Mouse (Mus musculus): ENCODE measurements around the gene Rbp1. TPM values are rescaled to one million over a fixed set of nuclear protein-coding genes. Genes with fewer than 3 reads are reported as not detected.

Gene Rbp1
- total RNA-seq (2021) = 1 to 10 TPM; 3.1 to 4.4 TPM

DNA sequence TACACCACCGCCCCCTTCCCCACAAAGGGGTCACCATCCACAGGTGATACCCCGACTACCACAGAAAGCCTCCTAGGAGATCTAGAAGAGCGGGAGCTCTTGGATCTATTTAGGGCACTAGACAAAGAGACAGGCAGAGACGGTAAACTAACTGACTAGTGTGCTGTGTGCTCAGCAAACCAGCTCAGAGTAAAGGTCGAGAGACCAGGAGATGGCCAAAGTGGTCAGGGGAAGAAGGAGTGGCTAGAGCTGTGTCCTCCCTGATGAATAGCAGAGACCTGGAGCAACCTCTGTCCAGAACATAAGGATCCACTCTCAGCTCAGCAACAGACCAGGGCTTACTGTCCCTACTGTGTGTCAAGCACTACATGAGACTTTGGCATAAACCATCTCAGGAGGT, at the start of gene Rbp1:
Rbp1 (plus strand) TSS at position 306 of the 400 bp plus-strand sequence.
- no peak for DNase-seq (ENCODE audit: extremely low spot score in 1 of 2, low spot score in 1 of 2)

GRCm38 (mm10) chr9:98373358-98373757, 49.4 kb upstream of the Rbp1 start:
- DNase-seq (ENCODE audit: extremely low spot score in 1 of 2, low spot score in 1 of 2) = no peak

DNA sequence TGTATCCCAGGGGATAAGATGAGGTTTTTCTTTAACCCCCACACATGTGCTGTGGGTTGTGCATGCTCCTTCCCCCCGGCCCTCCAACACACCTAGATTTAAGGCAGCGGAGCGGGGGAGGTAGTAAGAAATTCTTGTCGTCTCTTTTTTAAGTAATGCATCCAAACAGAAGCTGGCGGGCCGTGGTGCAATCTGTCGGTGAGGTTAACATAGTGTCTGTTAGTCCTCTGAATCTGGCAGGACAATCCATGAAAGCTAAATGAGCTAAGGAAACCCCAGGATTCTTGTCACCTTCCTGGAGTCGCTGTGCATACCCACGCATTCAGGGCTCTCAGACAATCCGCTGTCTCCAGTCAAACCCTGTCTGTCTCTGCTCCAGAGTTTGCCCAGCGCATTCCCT, 47.9 kb upstream of the Rbp1 start:
- no peak for DNase-seq (ENCODE audit: extremely low spot score in 1 of 2, low spot score in 1 of 2)

DNA sequence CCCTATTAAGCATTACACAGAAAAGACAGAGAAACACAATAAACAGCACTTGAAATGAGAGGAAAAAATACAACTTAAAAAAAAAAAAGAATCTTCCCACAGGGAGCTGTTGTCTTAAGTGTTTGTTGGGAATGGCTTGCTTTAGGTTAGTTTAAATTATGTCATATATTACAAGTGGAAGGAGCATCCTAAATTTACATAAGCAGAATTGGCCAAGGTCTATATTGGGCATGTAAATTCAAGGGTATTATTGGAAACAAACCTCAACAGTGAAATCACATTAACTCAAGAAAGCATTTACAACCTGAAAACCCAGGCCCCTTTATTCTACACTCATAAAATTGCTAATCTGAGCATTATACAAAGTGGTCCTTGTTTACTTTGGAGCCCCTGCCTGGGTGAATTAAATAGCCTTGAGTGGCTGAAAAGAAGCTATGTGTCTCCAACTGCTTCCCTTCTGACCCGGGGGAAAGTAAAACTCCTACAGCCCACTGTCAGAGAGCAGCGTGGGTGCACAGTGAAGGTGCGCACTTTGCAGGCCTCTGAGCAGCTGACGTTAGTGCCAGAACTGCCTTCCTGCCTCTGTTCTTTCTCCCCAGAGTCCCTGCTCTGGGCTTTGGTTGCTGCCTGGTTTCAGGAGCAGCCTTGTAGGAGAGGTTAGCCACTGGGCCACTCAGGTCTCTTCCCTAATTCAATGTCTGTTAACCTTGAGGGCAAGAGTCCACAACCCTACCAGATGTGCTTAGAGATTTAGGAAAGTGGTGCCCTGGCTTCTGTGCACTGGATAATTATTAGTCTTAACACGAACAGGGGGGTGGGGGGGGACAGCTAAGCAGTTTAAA, 47.2 kb upstream of the Rbp1 start:
- no peak for DNase-seq (ENCODE audit: extremely low spot score in 1 of 2, low spot score in 1 of 2)

DNA sequence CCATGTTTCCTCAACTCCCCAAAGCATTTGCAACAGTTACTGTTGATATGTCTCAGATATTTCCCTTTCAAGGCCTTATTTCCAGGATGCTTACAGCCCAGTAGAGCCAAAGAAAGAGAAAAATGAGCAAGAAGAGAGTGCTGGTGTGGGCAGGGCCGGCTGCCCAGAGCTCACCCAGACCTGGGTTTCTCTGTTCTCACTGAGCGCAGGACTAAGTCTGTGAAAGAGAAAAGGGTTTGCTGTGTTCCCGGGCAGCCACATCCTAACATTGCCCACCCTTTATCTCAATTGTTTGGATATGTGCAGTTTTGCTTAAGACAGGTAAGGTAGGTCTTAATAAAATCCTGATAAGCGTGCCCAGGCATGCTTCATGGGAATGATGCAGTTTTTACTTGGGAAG, 43.0 kb upstream of the Rbp1 start:
- no peak for DNase-seq (ENCODE audit: extremely low spot score in 1 of 2, low spot score in 1 of 2)

GRCm38 (mm10) chr9:98380593-98380992, 42.2 kb upstream of the Rbp1 start:
- no peak for DNase-seq (ENCODE audit: extremely low spot score in 1 of 2, low spot score in 1 of 2)

DNA sequence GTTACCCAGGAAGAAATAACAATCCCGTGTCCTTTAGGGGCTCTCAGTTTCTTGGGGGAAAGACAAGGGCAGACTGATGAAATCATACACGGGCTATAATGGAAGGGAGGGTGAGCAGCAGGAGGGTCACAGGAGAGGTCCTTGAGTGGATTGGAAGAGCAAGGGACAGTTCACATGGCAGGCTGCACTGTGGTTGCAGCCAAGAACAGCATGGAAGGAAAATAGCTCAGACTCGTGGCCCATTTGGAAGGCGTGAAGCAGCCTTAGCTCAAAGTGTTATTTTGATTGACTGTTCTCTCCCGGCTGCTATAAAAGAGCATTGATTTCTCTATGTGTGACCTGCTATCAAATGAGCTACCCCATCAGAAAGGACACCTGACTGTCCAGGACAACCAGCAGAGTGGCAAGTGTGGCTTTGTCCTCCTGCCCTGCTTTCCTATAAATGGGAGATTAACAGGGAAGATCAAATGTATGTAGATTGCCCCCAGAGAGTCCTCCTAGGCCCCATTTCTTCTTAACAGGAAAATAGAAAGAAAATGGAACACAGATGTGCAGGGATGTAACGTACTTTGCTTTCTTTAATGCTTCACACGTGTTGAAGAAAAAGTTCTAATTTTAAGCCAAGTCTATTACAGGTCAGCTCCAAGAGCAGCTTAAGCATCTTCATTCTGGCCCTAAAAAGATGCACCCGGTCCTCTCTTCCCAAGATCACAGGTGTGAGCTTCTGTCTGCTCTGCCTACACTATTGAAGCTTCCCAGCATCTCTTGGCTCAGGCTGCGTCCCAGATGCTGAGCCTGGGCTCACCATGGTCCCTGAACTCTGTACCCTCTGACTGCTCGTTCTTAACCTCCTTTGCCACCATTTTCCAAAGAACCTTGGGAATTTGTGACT, 34.8 kb upstream of the Rbp1 start:
- DNase-seq (ENCODE audit: extremely low spot score in 1 of 2, low spot score in 1 of 2) = no peak

DNA sequence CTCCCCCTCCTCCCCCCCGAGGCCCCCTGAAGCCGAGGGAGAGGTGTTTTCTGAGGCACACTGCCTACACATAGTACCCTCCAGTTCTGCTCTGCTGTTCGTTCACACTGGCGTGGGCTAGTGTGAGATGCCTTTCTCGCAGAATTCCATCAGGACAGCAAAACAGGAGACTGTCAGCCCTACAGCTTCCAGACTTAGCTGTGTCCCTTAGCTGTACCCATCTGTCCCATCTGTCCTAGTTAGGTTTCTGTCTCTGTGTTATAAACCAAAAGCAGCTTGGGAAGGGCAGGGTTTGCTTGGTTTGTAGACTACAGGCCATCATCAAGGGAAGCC, 34.2 kb upstream of the Rbp1 start:
- DNase-seq (ENCODE audit: extremely low spot score in 1 of 2, low spot score in 1 of 2) = no peak

GRCm38 (mm10) chr9:98393496-98393895, 29.3 kb upstream of the Rbp1 start:
- DNase-seq (ENCODE audit: extremely low spot score in 1 of 2, low spot score in 1 of 2) = no peak

GRCm38 (mm10) chr9:98397211-98397610, 25.6 kb upstream of the Rbp1 start:
- DNase-seq (ENCODE audit: extremely low spot score in 1 of 2, low spot score in 1 of 2) = no peak

GRCm38 (mm10) chr9:98397866-98398265, 24.9 kb upstream of the Rbp1 start:
- DNase-seq (ENCODE audit: extremely low spot score in 1 of 2, low spot score in 1 of 2) = no peak

- peak in 1 of 2 experiments; percentile 17 for DNase-seq (ENCODE audit: extremely low spot score in 1 of 2, low spot score in 1 of 2)
Observed at GRCm38 (mm10) chr9:98400185-98400894, 22.4 kb upstream of the Rbp1 start.

DNA sequence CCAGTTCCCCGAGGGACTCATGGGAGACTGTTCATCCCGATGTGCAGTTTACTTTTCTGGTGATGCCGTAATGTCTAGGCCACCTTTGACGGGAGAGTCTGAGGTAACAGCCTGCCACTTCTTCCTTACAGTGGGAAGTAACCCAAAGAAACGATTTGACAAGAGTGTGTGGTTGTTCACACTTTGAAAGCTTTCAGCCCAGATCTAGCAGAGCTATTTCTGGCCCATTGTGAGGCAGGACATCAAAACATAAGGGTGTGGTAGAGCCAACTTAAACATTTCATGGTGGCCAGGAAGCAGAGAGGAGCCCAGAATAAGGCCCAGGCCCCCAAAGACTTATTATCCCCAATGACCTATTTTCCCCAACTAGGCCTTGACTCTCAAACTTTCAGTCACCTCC, 21.1 kb upstream of the Rbp1 start:
- DNase-seq (ENCODE audit: extremely low spot score in 1 of 2, low spot score in 1 of 2) = no peak

GRCm38 (mm10) chr9:98407771-98408170, 15.0 kb upstream of the Rbp1 start:
- no peak for DNase-seq (ENCODE audit: extremely low spot score in 1 of 2, low spot score in 1 of 2)

DNA sequence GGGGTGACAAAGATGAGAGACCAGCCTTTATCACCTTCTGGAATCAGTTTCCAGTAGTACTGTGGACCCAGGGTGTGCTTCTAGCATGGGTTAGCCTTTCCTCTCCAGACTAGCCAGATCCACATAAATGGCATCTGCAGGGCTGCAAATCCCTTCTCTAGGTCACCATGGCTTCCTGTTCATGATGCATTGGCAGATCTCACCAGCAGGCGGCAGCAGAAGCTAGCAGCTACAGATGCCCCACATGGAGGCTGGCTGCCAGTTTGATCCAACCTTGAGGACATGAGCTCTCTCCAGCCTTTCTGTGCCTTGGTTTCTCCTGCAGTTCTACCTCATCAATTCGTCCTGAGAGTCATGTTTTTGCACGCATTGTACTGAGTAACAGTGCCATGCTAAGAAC, 13.6 kb upstream of the Rbp1 start:
- peak; percentile 62 to 83 for DNase-seq (ENCODE audit: extremely low spot score in 1 of 2, low spot score in 1 of 2)

- no peak for DNase-seq (ENCODE audit: extremely low spot score in 1 of 2, low spot score in 1 of 2)
Observed at GRCm38 (mm10) chr9:98415427-98415826, 7.3 kb upstream of the Rbp1 start.

DNA sequence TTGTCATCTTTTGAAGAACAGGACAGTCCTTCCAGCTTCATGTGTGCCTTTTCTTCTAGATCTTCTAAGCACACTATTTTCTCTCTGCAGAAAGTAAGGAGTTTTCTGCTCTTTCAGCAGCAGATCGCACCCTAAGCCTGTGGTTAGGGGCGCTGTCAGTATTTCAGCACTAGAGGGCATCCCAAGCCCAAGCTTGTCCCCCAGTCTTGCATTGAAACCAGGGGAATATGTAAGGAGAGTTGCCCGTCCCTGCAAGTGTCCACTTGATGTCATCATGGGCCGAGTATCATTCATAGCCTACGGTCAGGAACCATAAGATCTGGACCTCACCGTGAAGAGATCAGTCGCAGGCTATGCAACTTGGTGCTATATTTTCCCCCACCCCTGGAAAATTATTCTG, 4.8 kb upstream of the Rbp1 start:
- DNase-seq (ENCODE audit: extremely low spot score in 1 of 2, low spot score in 1 of 2) = no peak

DNA sequence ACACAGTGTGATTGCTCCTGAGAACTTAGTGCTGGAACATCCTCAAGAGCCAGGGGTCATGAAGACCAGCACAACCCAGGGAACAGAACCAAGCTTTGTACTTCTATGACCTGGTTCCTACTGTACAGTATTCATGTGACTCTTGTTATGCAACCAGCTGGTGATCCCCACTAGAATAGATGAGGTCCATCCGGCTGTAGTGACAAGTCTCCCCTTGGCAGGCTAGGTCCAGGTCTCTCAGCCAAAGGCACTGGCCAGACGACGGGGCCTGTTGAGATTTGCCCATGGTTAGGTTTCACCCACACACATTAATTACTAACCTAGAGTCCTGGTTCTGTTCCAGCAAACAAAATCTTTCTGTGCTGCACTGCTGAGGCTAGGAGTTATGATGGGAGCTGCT, 4.4 kb upstream of the Rbp1 start:
- DNase-seq (ENCODE audit: extremely low spot score in 1 of 2, low spot score in 1 of 2) = no peak

DNA sequence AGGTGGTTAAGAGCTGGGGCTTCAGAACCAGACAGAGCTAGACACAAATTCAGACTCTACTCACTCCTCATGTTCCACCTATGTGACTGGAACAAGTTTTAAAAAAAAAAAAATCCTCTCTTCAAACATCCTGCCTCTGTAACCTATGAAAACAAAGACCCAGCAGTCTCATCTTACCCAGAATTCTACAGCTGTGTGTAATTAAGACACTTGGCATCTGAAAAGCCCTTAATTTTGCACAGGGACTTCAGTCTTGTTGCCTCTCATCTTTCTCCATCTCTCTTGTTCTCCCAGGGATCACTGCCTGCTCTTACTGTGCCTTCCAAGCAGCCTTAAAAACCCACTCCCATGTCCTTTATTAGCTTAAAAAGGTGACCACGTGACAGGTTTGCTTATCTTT, 2.1 kb upstream of the Rbp1 start:
- no peak for DNase-seq (ENCODE audit: extremely low spot score in 1 of 2, low spot score in 1 of 2)

DNA sequence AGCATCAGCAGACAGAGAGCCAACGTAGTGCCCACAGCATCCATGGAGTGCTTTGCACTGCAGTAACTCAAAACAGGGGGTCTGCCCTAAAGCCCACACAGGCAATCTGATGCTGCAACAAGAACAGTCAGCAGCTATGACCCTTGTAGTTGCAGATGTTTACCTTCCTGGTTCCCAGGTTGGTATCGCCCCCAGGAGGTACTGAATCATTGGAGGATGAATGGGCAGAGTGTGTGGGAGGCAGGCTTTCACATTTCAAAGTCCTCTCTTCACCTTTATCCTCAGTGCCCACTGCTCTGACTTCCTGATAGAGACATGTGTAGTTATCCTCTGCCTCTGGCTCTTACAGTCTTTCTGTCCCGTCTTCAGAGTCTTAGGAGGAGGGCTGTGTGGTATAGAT, 858 bp upstream of the Rbp1 start:
- no peak for DNase-seq (ENCODE audit: extremely low spot score in 1 of 2, low spot score in 1 of 2)

- DNase-seq (ENCODE audit: extremely low spot score in 1 of 2, low spot score in 1 of 2) = no peak
Observed at GRCm38 (mm10) chr9:98423691-98424090, 930 bp downstream of the Rbp1 start.

Measured in layer of hippocampus, postnatal 25 days (tissue).